Mouse (Mus musculus): Measurements from ENCODE around the gene Liph.
"Not testable (repeated sequence)": the region's sequence is repeated elsewhere in the genome, so short reads cannot be mapped to it uniquely, and the experiment has no call there.

Liph gene

DNA sequence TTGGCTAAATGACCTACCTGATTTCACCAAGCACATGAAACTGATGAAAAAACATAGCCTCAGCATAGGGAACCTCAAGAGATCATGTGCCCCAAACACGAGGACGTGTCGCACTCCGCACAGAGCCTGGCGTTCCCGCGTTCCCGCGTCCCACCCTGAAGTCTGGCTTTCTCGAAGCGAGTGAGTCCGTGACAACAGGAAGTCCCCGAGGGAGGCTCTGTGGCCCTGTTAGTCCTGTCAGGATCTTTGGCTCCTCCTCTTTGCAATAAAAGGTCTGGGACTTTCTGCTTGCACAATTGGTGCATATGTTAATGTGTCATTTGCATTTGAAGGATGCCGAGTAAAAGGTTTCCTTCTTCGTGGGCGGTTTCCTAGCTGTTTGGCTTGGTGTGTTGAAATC is at the start of gene Liph:
TSS of gene Liph (minus strand) at position 360 of the 400 bp plus-strand sequence.
- no peak for DNase-seq (ENCODE audit: extremely low spot score, low spot score)

DNA sequence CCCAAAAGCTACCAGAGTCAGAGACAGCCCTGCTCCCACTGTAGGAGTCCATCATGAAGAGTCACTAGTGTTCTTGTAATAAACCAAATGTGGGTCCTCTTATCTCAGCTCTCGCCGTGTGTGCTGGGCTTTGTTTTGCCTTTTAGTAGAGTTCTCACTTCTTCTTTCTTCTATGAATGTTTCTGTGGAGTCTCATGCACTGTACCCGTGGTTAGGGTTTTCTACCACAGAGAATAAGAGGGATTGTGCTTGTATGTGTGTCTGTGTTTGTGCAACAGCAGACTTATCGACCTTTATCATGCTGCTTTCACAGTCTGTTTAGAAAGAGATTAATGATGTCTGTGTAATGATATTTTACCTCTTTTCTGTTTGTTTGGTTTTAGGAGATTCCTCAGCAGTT is 48.4 kb upstream of the Liph start:
- no peak for DNase-seq (ENCODE audit: extremely low spot score, low spot score)

DNA sequence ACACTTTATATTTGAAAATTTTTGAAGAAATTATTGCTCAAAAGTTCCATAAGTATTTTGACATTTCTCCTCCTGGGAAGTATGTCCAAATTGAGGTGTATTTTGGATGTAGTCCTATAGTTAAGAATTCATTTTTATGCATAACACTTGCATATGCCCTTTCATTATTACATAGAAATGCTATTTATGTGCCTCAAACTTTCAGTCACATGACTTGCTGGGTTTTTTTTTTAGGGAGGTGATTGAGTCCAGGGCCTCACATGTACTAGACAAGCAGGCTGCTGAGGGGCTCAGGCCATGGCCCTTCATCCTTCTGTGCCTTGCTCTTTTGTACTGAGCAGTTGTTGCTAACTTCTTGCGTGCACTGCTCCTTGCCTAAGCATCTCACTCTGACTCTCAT is 44.5 kb upstream of the Liph start:
- no peak for DNase-seq (ENCODE audit: extremely low spot score, low spot score)

DNA sequence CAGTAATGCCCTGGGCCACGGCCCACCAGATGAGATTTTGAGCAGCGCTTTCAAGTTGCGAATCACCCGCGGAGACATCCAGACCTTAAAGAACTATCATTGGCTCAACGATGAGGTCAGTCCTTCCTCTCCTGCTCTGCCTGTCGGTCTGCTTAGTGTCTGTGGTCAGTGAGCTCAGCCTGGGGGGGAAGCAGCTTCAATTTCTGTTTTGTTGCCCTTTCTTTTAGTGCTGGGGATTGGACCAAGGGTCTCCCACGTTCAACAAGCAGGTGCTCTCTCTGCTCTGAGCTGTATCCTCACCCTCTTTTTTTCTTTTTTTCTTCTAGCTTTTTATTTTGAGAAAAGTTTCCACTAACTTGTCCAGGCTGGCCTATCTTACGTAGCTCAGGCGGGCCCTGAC is 43.1 kb upstream of the Liph start:
- no peak for DNase-seq (ENCODE audit: extremely low spot score, low spot score)

DNA sequence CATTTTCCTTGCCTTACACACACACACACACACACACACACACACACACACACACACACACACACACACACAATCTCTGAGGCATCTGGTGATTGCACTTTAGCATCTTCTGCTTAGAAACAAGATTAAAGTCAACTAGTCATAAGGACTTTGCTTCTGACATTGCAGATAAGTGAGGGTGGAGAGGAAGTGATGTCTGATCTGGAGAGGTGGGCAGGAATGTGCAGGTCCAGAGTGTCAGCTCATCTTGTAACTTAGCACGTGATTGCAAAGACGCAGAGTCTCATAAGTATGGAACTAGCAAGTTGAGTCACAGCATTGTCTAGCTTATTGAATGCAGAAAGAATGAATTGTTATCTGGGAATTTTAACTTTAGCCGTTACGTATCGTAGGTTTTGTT is 32.0 kb upstream of the Liph start:
- no peak for DNase-seq (ENCODE audit: extremely low spot score, low spot score)

DNA sequence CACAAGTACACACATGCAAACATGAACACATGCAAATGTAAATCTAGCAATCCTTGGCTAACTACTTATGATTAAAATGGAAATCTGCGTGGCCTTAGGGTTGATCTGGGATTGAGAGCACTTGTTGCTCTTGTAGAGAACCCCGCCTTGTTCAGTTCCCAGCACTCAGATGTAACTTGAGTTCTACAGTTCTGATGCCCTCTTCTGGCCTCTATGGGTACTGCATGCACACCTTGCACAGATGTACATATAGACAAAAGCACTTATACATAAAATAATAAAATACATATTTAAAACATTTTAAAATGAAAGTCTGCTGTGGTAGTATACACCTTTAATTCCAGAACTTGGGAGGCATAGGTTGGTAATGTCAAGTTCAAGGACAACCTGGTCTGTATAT is 26.7 kb upstream of the Liph start:
- DNase-seq (ENCODE audit: extremely low spot score, low spot score) = no peak

DNA sequence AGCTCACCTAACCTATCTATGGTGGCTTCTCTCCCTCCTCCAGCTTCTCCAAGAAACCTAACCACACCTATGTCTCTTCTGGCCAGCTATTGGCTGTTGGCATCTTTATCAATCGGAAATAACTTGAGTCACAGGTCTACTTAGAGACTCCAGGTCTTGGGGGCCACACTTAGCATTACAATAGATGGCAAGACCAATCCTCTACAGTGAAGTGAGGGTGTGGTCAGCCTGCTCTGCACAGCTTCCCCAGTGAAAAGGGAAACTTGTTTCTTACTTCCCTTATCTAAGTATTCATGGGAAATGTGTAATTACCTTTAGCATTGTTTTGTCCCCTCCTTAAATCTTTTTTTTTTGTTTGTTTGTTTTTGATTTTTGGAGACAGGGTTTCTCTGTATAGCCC is 20.1 kb upstream of the Liph start:
- DNase-seq (ENCODE audit: extremely low spot score, low spot score) = no peak

DNA sequence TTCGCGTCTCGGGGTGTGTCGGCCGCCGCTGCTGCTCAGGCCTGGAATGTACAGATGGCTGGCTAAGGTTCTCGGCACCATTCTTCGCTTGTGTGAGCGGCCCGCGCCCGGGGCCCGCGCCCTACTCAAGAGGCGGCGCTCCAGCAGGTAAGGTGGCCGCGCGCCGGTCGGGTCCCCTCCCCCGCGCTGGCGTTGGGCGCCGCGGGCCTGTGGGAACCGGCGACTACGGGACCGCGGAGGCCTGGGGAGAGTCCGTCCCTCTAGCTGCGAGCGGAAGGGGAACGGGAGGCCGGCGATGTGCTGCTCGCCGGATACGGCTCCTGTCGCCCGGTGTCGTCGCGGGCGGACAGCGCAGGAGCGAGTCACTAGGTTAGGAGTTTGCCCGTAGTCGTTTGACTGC is 14.1 kb upstream of the Liph start:
- no peak for DNase-seq (ENCODE audit: extremely low spot score, low spot score)

DNA sequence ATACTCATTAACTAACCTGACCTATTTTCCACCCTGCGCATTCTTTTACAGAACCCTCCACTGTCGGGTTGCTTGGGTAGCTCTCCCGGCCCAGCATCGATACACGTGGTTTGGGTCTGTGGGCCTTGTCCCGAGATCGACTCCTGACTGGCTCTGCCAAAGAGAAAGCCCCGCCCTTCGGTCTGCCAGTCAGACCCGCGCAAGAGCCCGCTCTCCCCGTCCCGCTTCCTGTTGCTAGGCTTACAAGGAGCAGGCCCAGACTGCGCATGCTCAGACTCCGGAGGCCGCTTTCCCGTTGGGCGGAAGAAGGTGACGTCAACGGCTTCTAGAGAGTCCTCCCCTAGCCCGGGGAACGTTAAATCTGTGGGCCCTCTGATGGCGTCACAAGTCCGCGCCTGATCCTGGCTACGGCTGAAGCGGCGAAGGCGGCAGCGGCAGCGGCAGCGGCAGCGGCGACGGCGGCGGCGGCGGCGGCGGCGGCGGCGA is 13.7 kb upstream of the Liph start, which contains the start of gene Senp2:
TSS of gene Senp2 (plus strand) at position 386 of the 486 bp plus-strand sequence.
- peak; percentile 100 for DNase-seq (ENCODE audit: extremely low spot score, low spot score)

DNA sequence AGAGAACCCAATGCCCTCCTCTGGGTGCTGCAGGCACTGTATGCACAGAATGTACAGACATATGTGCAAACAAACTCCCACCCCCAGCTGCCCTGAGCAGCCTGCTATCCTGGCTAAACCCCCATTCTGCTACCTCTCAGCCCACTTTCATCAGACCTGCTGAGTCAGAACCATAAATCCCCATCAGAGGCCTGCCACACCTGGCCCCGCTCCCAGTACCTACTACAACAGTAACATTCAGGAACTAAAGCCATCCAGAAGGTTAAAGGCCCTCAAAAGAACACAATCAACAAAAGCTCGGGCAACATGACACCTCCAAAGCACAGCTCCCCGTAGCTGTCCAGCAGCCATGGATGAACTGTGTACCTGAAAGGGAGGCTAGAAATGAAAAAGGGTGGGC is 6.1 kb upstream of the Liph start:
- DNase-seq (ENCODE audit: extremely low spot score, low spot score) = no peak

DNA sequence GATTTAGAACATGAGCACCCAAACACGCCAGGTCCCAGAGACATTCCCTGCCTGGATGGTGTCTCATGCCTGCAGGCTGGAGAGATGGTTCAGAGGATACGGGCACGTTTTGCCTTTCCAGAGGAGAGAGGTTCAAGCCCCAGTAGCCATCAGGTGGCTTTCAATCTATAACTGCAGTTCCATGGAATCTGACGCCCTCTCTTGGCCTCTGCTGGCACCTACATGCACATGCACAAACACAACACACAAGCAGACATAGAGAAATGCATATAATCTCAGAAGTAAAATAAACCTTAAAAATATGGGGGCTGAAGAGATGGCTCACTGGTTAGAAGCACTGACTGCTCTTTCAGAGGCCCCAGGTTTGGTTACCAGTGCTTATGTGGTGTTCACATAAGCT is 5.7 kb upstream of the Liph start:
- DNase-seq (ENCODE audit: extremely low spot score, low spot score) = no peak

DNA sequence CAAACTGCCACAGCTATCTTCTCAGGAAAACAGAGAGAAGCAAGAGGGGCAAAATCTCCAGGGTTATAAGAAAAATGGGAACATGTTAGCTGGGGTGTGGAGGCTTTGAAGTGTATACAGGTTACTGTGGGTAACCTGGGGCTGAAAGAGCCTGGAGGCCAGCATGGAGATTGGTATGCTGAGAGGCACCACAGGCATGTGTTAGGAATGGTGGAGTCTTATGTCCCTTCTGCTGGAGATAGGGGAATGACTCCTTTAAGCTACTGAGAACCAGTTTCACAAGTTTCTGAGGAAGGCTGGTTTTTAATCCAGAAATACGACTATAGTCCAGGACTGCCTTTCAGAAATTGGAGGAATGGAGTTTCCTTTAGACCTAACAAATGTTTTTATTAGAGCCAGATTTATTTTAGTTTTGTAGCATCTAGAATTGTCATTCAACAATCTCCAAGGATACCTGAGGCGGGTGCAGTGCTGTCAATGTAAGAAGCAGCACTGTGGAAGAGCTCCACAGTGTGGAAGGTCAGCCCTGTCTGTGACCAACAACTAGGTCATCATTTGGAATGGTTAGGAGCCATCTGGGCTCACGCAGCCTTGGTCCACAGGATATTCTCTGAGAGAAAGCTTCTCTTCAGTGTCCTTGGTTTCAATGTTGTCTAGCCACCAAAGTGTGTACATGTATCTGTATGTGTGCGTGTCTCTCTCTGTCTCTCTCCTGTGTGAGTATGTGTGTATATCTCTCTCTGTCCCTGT is 4.7 kb upstream of the Liph start:
- DNase-seq (ENCODE audit: extremely low spot score, low spot score) = no peak

DNA sequence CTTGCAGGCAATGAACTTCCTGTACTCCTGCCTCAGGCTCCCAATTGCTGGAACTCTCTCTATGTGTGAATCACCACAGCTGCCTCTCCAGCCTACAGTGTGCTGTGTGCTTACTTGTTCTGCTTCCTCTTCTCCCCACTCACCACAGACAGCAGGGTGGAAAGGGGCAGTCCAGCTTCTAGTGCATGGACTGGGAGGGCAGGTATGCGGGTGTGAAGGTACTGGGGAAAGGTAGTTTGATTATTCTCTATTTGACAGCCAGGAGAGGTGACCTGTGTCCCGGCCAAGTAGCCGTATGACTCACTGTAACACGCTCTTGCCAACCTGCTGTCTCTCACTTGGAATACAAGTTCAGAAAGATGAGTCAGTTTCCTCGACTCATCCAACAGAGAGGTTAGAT is 2.6 kb upstream of the Liph start:
- DNase-seq (ENCODE audit: extremely low spot score, low spot score) = no peak

DNA sequence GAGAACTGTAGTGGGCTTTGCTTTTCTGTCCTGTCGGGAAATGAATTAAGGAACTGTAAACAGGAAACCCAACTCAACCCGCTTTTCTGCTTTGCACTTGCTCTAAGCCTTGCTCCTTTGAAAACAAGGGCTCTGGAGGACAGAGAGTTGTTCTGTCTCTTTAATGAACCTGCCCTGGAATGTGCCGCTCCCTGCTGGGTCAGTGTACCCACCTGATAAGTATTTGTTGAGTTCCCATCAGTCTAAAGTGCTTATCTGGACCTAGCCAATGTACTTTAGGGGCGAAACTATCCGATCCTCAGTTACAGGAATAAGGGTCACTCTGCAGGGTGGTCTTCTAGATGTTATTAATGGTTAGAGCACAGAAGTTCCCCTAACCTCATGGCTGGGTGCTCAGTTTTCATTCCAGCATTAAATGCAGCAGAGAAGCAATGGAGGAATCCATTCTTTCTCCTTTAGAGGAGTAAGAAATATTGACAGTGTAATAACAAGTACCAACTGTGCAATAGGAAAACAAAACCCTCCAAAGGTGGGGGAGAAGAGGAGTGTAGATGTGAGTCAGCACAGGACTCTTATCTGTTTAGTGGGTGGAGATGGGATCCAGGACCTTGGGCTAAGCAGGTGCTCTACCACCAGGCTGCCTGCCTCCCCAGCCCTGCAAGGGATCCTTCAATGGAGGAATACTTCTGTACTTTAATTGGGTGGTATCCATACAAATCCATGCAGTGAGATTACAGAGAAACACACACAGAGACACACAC is 1.6 kb upstream of the Liph start:
- DNase-seq (ENCODE audit: extremely low spot score, low spot score) = no peak

DNA sequence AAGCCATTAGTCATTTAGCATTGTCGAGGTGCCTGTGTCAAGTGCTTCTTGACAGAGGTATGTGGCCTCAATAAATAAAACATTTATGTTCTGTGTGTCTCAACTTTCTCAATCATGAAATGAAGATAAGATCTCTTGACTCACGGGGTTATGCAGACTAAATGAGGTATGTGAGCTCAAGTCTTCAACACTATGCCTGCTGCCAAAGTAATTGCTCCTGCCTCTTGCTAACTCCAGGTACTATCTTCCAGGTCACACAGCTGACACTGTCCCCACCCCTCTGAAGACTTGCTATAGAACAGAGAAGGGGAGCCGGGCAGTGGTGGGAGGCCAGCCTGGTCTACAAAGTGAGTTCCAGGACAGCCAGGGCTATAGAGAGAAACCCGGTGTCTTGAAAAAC is 939 bp upstream of the Liph start:
- no peak for DNase-seq (ENCODE audit: extremely low spot score, low spot score)

DNA sequence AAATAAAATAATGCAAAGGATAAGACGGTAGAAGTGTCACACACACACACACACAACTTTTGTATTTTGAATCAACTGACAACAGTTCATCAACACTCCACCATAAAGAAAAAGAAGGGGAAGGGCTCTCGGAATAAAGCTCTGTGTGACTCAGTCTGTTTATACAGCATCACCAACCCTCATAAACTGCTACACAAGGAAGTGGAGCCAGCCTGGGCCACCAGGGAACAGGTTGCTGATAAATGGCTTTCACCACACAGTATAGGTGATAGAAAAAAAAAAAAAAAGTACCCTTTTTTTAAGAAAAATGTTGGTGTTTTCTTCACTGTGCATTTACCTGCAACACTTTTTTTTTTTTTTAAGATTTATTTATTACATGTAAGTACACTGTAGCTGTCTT is 3.7 kb downstream of the Liph start:
- DNase-seq (ENCODE audit: extremely low spot score, low spot score) = no peak

DNA sequence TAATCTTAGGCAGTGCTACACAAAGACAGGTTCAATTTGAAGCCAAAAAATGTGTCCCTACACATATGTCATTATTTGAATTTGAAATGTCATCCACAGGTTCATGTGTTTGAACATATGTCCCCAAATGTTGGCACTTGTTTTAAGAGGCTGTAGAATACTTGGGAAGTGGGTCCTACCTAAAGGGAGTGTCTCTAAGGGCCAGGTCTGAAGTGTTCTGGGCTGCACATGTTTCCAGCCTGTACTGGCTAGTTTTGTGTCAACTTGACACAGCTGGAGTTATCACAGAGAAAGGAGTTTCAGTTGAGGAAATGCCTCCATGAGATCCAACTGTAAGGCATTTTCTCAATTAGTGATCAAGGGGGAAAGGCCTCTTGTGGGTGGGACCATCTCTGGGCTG is 4.6 kb downstream of the Liph start:
- DNase-seq (ENCODE audit: extremely low spot score, low spot score) = not testable (repeated sequence)

DNA sequence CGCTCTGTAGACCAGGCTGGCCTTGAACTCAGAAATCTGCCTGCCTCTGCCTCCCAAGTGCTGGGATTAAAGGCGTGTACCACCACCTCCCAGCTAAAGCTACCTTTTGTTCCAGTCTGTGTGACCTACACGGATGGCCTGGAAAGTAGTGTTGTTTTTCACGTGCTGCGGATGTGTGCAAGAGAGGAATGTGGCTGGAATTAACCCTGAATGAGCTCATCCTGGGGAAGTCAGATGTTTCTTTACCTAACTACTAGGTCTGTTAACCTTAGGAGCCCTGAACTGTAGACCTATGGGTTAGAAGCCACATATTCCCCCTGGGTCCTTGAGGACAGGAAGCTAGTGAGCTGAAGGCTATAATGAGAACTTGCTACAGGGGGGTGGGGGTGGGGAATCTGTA is 7.5 kb downstream of the Liph start:
- no peak for DNase-seq (ENCODE audit: extremely low spot score, low spot score)

DNA sequence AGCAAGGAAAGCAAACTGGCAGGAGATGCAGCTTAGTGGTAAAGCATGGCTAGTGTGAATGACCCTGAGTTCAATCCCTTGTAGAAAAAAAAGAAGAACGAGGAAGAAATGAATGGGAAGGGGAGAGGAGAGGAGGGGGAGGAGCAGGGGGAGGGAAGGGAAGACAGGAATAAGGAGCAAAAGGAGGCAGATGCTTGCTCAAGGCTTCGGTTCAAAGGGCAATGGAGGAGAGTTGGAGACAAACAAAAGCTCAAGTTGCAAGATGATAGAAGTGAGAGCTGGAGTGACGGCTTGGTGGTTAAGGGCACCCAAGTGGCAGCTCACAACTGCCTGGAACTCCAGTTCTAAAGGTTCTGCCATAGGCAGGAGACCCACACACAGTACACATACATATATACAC is 9.3 kb downstream of the Liph start:
- DNase-seq (ENCODE audit: extremely low spot score, low spot score) = no peak

DNA sequence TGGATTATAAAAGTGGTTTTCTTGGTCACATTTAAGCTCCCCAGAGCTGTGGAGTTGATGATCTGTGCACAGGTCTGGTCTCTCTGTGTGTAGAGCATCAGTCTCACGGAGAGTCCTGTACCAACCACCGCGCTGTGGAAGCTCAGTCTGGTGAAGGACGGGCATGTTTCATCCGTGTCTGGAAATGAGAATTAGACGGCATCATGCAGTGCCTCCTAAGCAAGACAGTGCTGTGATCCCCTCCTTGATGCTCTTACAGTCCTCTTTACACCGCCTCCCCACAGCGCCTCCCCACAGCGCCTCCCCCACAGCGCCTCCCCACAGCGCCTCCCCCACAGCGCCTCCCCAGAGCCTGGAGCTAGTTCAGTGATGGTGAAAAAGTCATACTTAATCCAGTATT is 11.4 kb downstream of the Liph start:
- no peak for DNase-seq (ENCODE audit: extremely low spot score, low spot score)

DNA sequence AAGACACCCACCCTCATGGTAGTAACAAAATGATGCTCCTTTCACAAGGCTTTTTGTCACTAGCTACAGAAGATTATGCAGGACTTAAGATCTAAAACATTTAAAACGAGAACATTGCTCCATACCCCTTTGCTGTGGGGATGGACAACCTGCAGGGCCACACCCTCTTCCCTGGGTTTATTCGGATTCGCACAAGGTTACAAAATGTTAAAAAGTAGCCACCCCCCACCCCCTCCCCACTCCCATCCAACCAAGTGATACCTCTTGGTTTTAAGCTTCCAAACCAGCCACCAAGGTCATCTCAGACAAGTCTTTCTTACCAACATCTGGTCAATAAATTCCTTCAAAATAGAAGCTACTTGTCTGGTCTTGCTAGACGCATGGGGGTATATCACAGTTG is 11.9 kb downstream of the Liph start:
- no peak for DNase-seq (ENCODE audit: extremely low spot score, low spot score)

DNA sequence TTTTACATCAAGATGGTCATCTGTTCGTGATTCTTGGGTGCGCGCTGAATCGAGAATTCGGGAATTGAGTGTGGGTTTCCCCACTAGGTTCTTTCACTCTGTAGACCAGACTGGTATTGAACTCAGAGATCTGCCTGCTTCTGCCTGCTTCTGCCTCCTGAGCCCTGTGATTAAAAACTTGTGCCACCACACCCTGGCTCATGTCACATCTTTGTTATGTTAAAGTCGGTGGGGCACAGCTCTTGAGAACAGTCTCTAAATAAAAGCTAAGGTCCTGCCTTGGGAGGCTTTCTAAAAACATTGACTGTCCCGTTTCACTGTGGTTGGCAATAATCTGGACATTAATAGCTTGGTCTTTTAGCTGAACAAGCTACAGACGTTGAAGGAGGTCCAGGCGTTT is 12.3 kb downstream of the Liph start:
- no peak for DNase-seq (ENCODE audit: extremely low spot score, low spot score)

DNA sequence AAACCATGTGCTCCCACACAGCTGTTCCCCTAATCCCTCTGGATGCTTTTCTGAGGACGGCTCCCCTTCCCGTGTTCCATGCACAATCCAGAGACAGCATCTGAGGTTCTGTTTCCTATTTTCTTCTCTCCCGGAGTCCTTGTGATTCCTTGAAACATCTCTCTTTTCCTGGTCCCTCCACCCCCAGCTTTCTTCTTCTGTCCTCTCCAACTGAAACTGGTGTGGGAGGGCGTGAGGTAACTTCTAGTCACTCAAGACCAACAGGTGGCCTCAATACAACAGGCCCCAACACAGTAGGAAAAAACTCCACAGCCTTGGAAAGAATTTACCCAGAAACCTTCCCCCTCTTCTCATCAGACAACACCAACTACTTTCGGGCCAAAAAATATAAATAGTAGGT is 18.1 kb downstream of the Liph start:
- DNase-seq (ENCODE audit: extremely low spot score, low spot score) = no peak
